Mouse (Mus musculus) limb, embryonic 12.5 days (tissue): ENCODE data around the gene Zfp687. TPM values are rescaled to one million over a fixed set of nuclear protein-coding genes. Genes with fewer than 3 reads are reported as not detected.
"Not testable (repeated sequence)": the region's sequence is repeated elsewhere in the genome, so short reads cannot be mapped to it uniquely, and the experiment has no call there.

Experiments
- ATAC-seq: fragments of 200-750 bp; cut with Nextera tagmentation; 2 replicates; pipeline ENCODE4 v1.8.0; 2017; ENCODE audit warnings: low read depth, moderate TSS enrichment; ENCODE audit not compliant: insufficient number of reproducible peaks, insufficient read depth, low FRiP score, low TSS enrichment
- H3K27ac ChIP-seq: fragments of 300-500 bp; sonication (generic); 2 replicates; pipeline ENCODE4 v1.5.1; 2016; ENCODE audit warnings: mild to moderate bottlenecking, moderate library complexity
- H3K27me3 ChIP-seq: fragments of 300-500 bp; sonication (generic); 2 replicates; pipeline ENCODE4 v1.6.1; 2016; ENCODE audit warnings: mild to moderate bottlenecking, moderate library complexity
- H3K36me3 ChIP-seq: fragments of 300-500 bp; sonication (generic); 2 replicates; pipeline ENCODE4 v1.6.1; 2016; ENCODE audit warnings: mild to moderate bottlenecking, moderate library complexity
- H3K4me1 ChIP-seq: fragments of 300-500 bp; sonication (generic); replicated peaks from 2 replicates; pipeline ENCODE4 v1.6.1; 2016
- H3K4me2 ChIP-seq: fragments of 300-500 bp; sonication (generic); 2 replicates; pipeline ENCODE4 v1.6.1; 2016; ENCODE audit warnings: mild to moderate bottlenecking, moderate library complexity
- H3K4me3 ChIP-seq: fragments of 300-500 bp; sonication (generic); replicated peaks from 2 replicates; pipeline ENCODE4 v1.5.1; 2016; ENCODE audit warnings: mild to moderate bottlenecking
- H3K9ac ChIP-seq: fragments of 300-500 bp; sonication (generic); replicated peaks from 2 replicates; pipeline ENCODE4 v1.6.1; 2016; ENCODE audit warnings: mild to moderate bottlenecking, moderate library complexity
- H3K9me3 ChIP-seq: fragments of 300-500 bp; sonication (generic); 2 replicates; pipeline ENCODE4 v1.6.1; 2016; ENCODE audit warnings: mild to moderate bottlenecking, moderate library complexity
- WGBS: fragments of 180-500 bp; shearing (Covaris S2); methylation state at CpG from one replicate; pipeline ENCODE4 v1.1.7; 2016; 5-methylcytosine and 5-hydroxymethylcytosine counted together
- polyA plus RNA-seq: library from polyadenylated mRNA; unstranded; fragments of >200 nt; fragmentation: Nextera tagmentation; extraction: Ambion mirVana; gene quantifications from 2 replicates; pipeline ENCODE4 v1.2.1, GENCODE M21; 2016

Gene Zfp687
- polyA plus RNA-seq, 1 experiment from 2014 or later = 34.7 TPM

- no peaks in the 10 kb centered on the region for H3K9me3 ChIP-seq
- H3K27me3 ChIP-seq = no peaks in the 10 kb centered on the region
- peak within 1 kb of the TSS; percentile 76 for H3K9ac ChIP-seq
- WGBS = under 1% methylated on average over 36 of the region's 36 CpGs
- H3K36me3 ChIP-seq = peaks cover 22% of the 10 kb centered on the region
- ATAC-seq = peak; percentile 99
- peak within 1 kb of the TSS; percentile 62; the same call in 1 of the 2 replicates for H3K27ac ChIP-seq
- peak within 1 kb of the TSS; percentile 67 for H3K4me2 ChIP-seq
- peak within 1 kb of the TSS; percentile 77 for H3K4me3 ChIP-seq
- H3K4me1 ChIP-seq = peaks cover 17% of the 10 kb centered on the region
Measured at GRCm38 (mm10) chr3:95042166-95042837, 27.1 kb upstream of the Zfp687 start, which contains the start of gene Psmd4. Gene Psmd4, minus strand, starts transcription at chr3:95042614.

GRCm38 (mm10) chr3:95041625-95042024, 26.4 kb upstream of the Zfp687 start:
- Histone ChIP-seq H3K27ac (no peak overlapping the region), H3K4me2 (peak overlapping the region; percentile 67)
- WGBS = 10% methylated on average over 3 of the region's 3 CpGs

GRCm38 (mm10) chr3:95029953-95030352, 14.7 kb upstream of the Zfp687 start:
- no peak for ATAC-seq
- H3K27ac ChIP-seq = no peak overlapping the region
- peaks cover 15% of the 10 kb centered on the region for H3K4me1 ChIP-seq
- H3K9ac ChIP-seq = no peak overlapping the region
- H3K36me3 ChIP-seq = peaks cover 53% of the 10 kb centered on the region
- no peaks in the 10 kb centered on the region for H3K9me3 ChIP-seq
- 63% methylated on average over 3 of the region's 3 CpGs for WGBS
- no peaks in the 10 kb centered on the region for H3K27me3 ChIP-seq
- H3K4me3 ChIP-seq = no peak overlapping the region
- H3K4me2 ChIP-seq = no peak overlapping the region

More at GRCm38 (mm10) chr3:95041625-95042024, 26.4 kb upstream of the Zfp687 start:
- ATAC-seq = no peak
- H3K4me1 ChIP-seq = peaks cover 17% of the 10 kb centered on the region
- no peaks in the 10 kb centered on the region for H3K9me3 ChIP-seq
- H3K27me3 ChIP-seq = no peaks in the 10 kb centered on the region
- H3K9ac ChIP-seq = peak overlapping the region; percentile 76
- peaks cover 27% of the 10 kb centered on the region for H3K36me3 ChIP-seq
- H3K4me3 ChIP-seq = peak overlapping the region; percentile 77

- not testable (repeated sequence) for H3K9me3 ChIP-seq, H3K27me3 ChIP-seq, H3K27ac ChIP-seq, H3K4me2 ChIP-seq, H3K9ac ChIP-seq, H3K4me3 ChIP-seq, ATAC-seq
- Histone ChIP-seq H3K36me3 (peaks cover 47% of the 10 kb centered on the region), H3K4me1 (peaks cover 21% of the 10 kb centered on the region)
- 72% methylated on average over 3 of the region's 3 CpGs for WGBS
Measured at GRCm38 (mm10) chr3:95029291-95029827, 14.1 kb upstream of the Zfp687 start.

- 92% methylated on average over 3 of the region's 3 CpGs for WGBS
- ATAC-seq = no peak
Measured at GRCm38 (mm10) chr3:95028603-95029002, 13.4 kb upstream of the Zfp687 start.

GRCm38 (mm10) chr3:95027701-95028100, 12.5 kb upstream of the Zfp687 start:
- peaks cover 30% of the 10 kb centered on the region for H3K36me3 ChIP-seq
- H3K9ac ChIP-seq = no peak overlapping the region
- H3K4me2 ChIP-seq = no peak overlapping the region; the same call in 1 of the 2 replicates
- H3K9me3 ChIP-seq = no peaks in the 10 kb centered on the region
- no peak for ATAC-seq
- H3K4me3 ChIP-seq = no peak overlapping the region
- peak overlapping the region; percentile 41; the same call in 1 of the 2 replicates for H3K27ac ChIP-seq
- WGBS = 48% methylated on average over 5 of the region's 5 CpGs
- H3K27me3 ChIP-seq = no peaks in the 10 kb centered on the region
- H3K4me1 ChIP-seq = peaks cover 23% of the 10 kb centered on the region

More at GRCm38 (mm10) chr3:95028603-95029002, 13.4 kb upstream of the Zfp687 start:
- no peak overlapping the region for H3K4me3 ChIP-seq
- H3K9me3 ChIP-seq = no peaks in the 10 kb centered on the region
- H3K27me3 ChIP-seq = no peaks in the 10 kb centered on the region
- no peak overlapping the region for H3K27ac ChIP-seq
- no peak overlapping the region for H3K4me2 ChIP-seq
- peaks cover 23% of the 10 kb centered on the region for H3K4me1 ChIP-seq
- no peak overlapping the region for H3K9ac ChIP-seq
- H3K36me3 ChIP-seq = peaks cover 39% of the 10 kb centered on the region

GRCm38 (mm10) chr3:95027057-95027645, 11.9 kb upstream of the Zfp687 start:
- Histone ChIP-seq H3K9ac (no peak overlapping the region), H3K9me3 (no peaks in the 10 kb centered on the region), H3K36me3 (peaks cover 25% of the 10 kb centered on the region), H3K4me2 (no peak overlapping the region; the same call in 1 of the 2 replicates), H3K4me1 (peaks cover 23% of the 10 kb centered on the region), H3K27me3 (no peaks in the 10 kb centered on the region), H3K4me3 (no peak overlapping the region), H3K27ac (0 out of 2 replicates have a peak overlapping the region, but pooled peaks have one; percentile 41)
- ATAC-seq = peak; percentile 34; the same call in 1 of the 2 replicates
- 34% methylated on average over 5 of the region's 5 CpGs for WGBS

- WGBS = 55% methylated on average over 5 of the region's 5 CpGs
- no peak overlapping the region for H3K4me3 ChIP-seq
- no peaks in the 10 kb centered on the region for H3K27me3 ChIP-seq
- ATAC-seq = no peak
- H3K4me1 ChIP-seq = peaks cover 23% of the 10 kb centered on the region
- H3K9me3 ChIP-seq = no peaks in the 10 kb centered on the region
- H3K36me3 ChIP-seq = peaks cover 6% of the 10 kb centered on the region; the same call in 1 of the 2 replicates
- no peak overlapping the region for H3K4me2 ChIP-seq
- H3K27ac ChIP-seq = no peak overlapping the region
- no peak overlapping the region for H3K9ac ChIP-seq
Measured at GRCm38 (mm10) chr3:95025202-95025601, 10.0 kb upstream of the Zfp687 start.

GRCm38 (mm10) chr3:95024551-95024950, 9.3 kb upstream of the Zfp687 start:
- Histone ChIP-seq H3K4me3 (no peak overlapping the region), H3K27ac (peak overlapping the region; percentile 7; the same call in 1 of the 2 replicates), H3K9me3 (no peaks in the 10 kb centered on the region), H3K9ac (0 out of 2 replicates have a peak overlapping the region, but pooled peaks have one; percentile 8), H3K4me1 (peaks cover 23% of the 10 kb centered on the region), H3K36me3 (no peaks in the 10 kb centered on the region; the same call in 1 of the 2 replicates), H3K4me2 (no peak overlapping the region), H3K27me3 (no peaks in the 10 kb centered on the region)
- WGBS = 30% methylated on average over 11 of the region's 11 CpGs
- no peak for ATAC-seq

GRCm38 (mm10) chr3:95020956-95021355, 5.7 kb upstream of the Zfp687 start:
- H3K4me3 ChIP-seq = not testable (repeated sequence)
- WGBS = 91% methylated on average over 5 of the region's 5 CpGs

GRCm38 (mm10) chr3:95018741-95019140, 3.5 kb upstream of the Zfp687 start:
- H3K27ac ChIP-seq = no peak overlapping the region
- no peaks in the 10 kb centered on the region for H3K36me3 ChIP-seq
- H3K9ac ChIP-seq = no peak overlapping the region
- no peaks in the 10 kb centered on the region for H3K27me3 ChIP-seq
- no peak overlapping the region for H3K4me2 ChIP-seq
- no peaks in the 10 kb centered on the region for H3K9me3 ChIP-seq
- peaks cover 13% of the 10 kb centered on the region for H3K4me1 ChIP-seq
- no peak for ATAC-seq
- WGBS = 82% methylated on average over 2 of the region's 2 CpGs
- H3K4me3 ChIP-seq = no peak overlapping the region

More at GRCm38 (mm10) chr3:95020956-95021355, 5.7 kb upstream of the Zfp687 start:
- peaks cover 15% of the 10 kb centered on the region for H3K4me1 ChIP-seq
- H3K36me3 ChIP-seq, H3K4me2 ChIP-seq, H3K9ac ChIP-seq, H3K9me3 ChIP-seq, H3K27ac ChIP-seq, H3K27me3 ChIP-seq, ATAC-seq: not testable (repeated sequence)
